In genomic region chr5:149634409-149635035, GRCm38 (mm10) we compare ENCODE assay signal across 8 mouse cellular contexts. TPM values are rescaled to one million over a fixed set of nuclear protein-coding genes. Genes with fewer than 3 reads are reported as not detected.
DNase-seq lines count a peak whose midpoint lies in the region; ATAC-seq and TF ChIP-seq lines count a peak whose summit lies in the region.

No protein-coding gene starts in this region.

- no peak for TF ChIP-seq EP300 in ES-Bruce4 (IDR thresholded peaks at IDR 0.05; ENCODE audit: insufficient read depth, low read depth, low read length)

- no peak for ATAC-seq in heart, embryonic 11.5 days (replicated peaks; ENCODE audit: insufficient number of reproducible peaks, low FRiP score, low TSS enrichment)
- no peak for ATAC-seq in forebrain, postnatal 0 days

- H3K4me1 ChIP-seq in heart, embryonic 11.5 days (ENCODE audit: control insufficient read depth, insufficient read depth, low read length): peaks cover 8% of the 10 kb centered on the region; the same call in 1 of the 2 replicates
- H3K4me1 ChIP-seq in ES-Bruce4 (ENCODE audit: control insufficient read depth, insufficient read depth, low read length): no peaks in the 10 kb centered on the region
- H3K4me1 ChIP-seq in forebrain, postnatal 0 days (ENCODE audit: insufficient read depth): peaks cover 10% of the 10 kb centered on the region; the same call in 1 of the 2 replicates

- no peak overlapping the region for H3K27ac ChIP-seq in heart, embryonic 11.5 days (ENCODE audit: low read depth, low read length)
- H3K27ac ChIP-seq in ES-Bruce4 (ENCODE audit: insufficient read depth, low read length) (no peak overlapping the region), macrophage (no peak overlapping the region)
- no peak overlapping the region for H3K27ac ChIP-seq in forebrain, postnatal 0 days (ENCODE audit: low read depth, low read length)

- DNase-seq in heart, adult 8-10 months (ENCODE audit: low spot score): no peak
- no peak for DNase-seq in forebrain, postnatal 0 days
- no peak for DNase-seq in urinary bladder, postnatal 10 days (ENCODE audit: low spot score)
- no peak for DNase-seq in retina, postnatal 1 day
- DNase-seq in cerebellum, adult 11-12 months: no peak

- H3K79me2 ChIP-seq in macrophage (ENCODE audit: inconsistent target): peaks cover 22% of the 10 kb centered on the region; the same call in 1 of the 2 replicates

- no peaks in the 10 kb centered on the region for H3K27me3 ChIP-seq in heart, embryonic 11.5 days (ENCODE audit: control insufficient read depth, insufficient read depth, low read length)
- H3K27me3 ChIP-seq in ES-Bruce4 (ENCODE audit: control insufficient read depth, insufficient read depth, low read length, poor library complexity, severe bottlenecking): no peaks in the 10 kb centered on the region
- H3K27me3 ChIP-seq in forebrain, postnatal 0 days (ENCODE audit: insufficient read depth, low read length): no peaks in the 10 kb centered on the region

- peaks cover 17% of the 10 kb centered on the region for H3K36me3 ChIP-seq in heart, embryonic 11.5 days (ENCODE audit: control insufficient read depth, insufficient read depth, low read length)
- H3K36me3 ChIP-seq in ES-Bruce4 (ENCODE audit: control insufficient read depth, insufficient read depth, low read length, poor library complexity, severe bottlenecking) (peaks cover 50% of the 10 kb centered on the region), macrophage (ENCODE audit: inconsistent target) (peaks cover 17% of the 10 kb centered on the region; the same call in 1 of the 2 replicates)
- H3K36me3 ChIP-seq in forebrain, postnatal 0 days (ENCODE audit: insufficient read depth): peaks cover 33% of the 10 kb centered on the region

- no peak for TF ChIP-seq POLR2A in ES-Bruce4 (IDR thresholded peaks at IDR 0.05; ENCODE audit: insufficient read depth, low read length)

- H3K9me3 ChIP-seq in heart, embryonic 11.5 days (replicated peaks; ENCODE audit: control insufficient read depth, low read length): no peaks in the 10 kb centered on the region
- H3K9me3 ChIP-seq in ES-Bruce4 (replicated peaks; ENCODE audit: control insufficient read depth, insufficient read depth, low read length, poor library complexity, severe bottlenecking): no peaks in the 10 kb centered on the region
- no peaks in the 10 kb centered on the region for H3K9me3 ChIP-seq in forebrain, postnatal 0 days (ENCODE audit: low read length)

- TF ChIP-seq CTCF in ES-Bruce4 (IDR thresholded peaks at IDR 0.05; ENCODE audit: low read depth, low read length): no peak
- no peak for TF ChIP-seq CTCF in forebrain, postnatal 0 days (IDR thresholded peaks at IDR 0.05; ENCODE audit: low read depth)

- 75% methylated on average over 11 of the region's 11 CpGs for WGBS in heart, embryonic 11.5 days (ENCODE audit: insufficient replicate concordance)
- 57% methylated on average over 11 of the region's 11 CpGs for WGBS in forebrain, postnatal 0 days
- WGBS in macrophage (ENCODE audit: missing documents): 88% methylated on average over 10 of the region's 11 CpGs

- peak overlapping the region; percentile 81 for H3K4me2 ChIP-seq in heart, embryonic 11.5 days
- H3K4me2 ChIP-seq in forebrain, postnatal 0 days (ENCODE audit: low read depth): peak overlapping the region; percentile 64

- peak overlapping the region; percentile 78 for H3K4me3 ChIP-seq in heart, embryonic 11.5 days (ENCODE audit: low read depth, low read length)
- peak overlapping the region; percentile 57 for H3K4me3 ChIP-seq in ES-Bruce4 (ENCODE audit: low read depth, low read length)
- peak overlapping the region; percentile 79 for H3K4me3 ChIP-seq in forebrain, postnatal 0 days (ENCODE audit: low read depth, low read length)
- H3K4me3 ChIP-seq in macrophage (ENCODE audit: inconsistent target): peak overlapping the region; percentile 69

- peak overlapping the region; percentile 82; the same call in 1 of the 2 replicates for H3K9ac ChIP-seq in heart, embryonic 11.5 days (ENCODE audit: low read depth, low read length)
- H3K9ac ChIP-seq in ES-Bruce4 (ENCODE audit: low read depth, poor library complexity, severe bottlenecking): peak overlapping the region; percentile 87
- peak overlapping the region; percentile 76 for H3K9ac ChIP-seq in forebrain, postnatal 0 days

RNA-seq across cellular contexts. Expression of gene Hsph1, which starts 1.7 kb away (rescaled TPM):
- 55.2 and 57.4 TPM in 2 replicates for polyA plus RNA-seq in heart, embryonic 11.5 days (2014; fragmentation: Nextera tagmentation; extraction: Ambion mirVana)
- total RNA-seq in heart, adult 8-10 months (2022): 10 to 100 TPM; 43.9 to 80.9 (median 65.3) TPM
- polyA plus RNA-seq in ES-Bruce4 (2011; ENCODE audit: insufficient read depth, insufficient read length, low read depth, missing spikeins) (154 and 163 TPM in 2 replicates), macrophage (2018) (16.7 to 40.2 TPM (median 31.8 TPM) in 3 replicates)
- 41.2 and 49.2 TPM in 2 replicates for total RNA-seq in forebrain, postnatal 0 days (2014; rRNA removed)
- 68.4 and 78.6 TPM in 2 replicates for polyA plus RNA-seq in forebrain, postnatal 0 days (2015; fragmentation: Nextera tagmentation; extraction: Ambion mirVana)
- total RNA-seq in macrophage (2018; cell fraction: chromatin; rRNA removed): 10 to 100 TPM in 19 of 26 experiments, 1 to 10 TPM in 7; 6.1 to 48.6 (median 13.8) TPM
- total RNA-seq in macrophage (2018; cell fraction: cytosol; rRNA removed): 10 to 100 TPM; 11.7 to 41.6 (median 24.5) TPM
- total RNA-seq in macrophage (2018; cell fraction: nucleus; rRNA removed): 10 to 100 TPM in 21 of 26 experiments, 1 to 10 TPM in 5; 3.9 to 46.6 (median 17.5) TPM

RNA-seq across cellular contexts. Expression of gene B3glct, which starts 43.5 kb away (rescaled TPM):
- 14.9 and 15.0 TPM in 2 replicates for polyA plus RNA-seq in heart, embryonic 11.5 days (2014; fragmentation: Nextera tagmentation; extraction: Ambion mirVana)
- 1 to 10 TPM; 4.1 to 8.0 (median 6.5) TPM for total RNA-seq in heart, adult 8-10 months (2022)
- polyA plus RNA-seq in ES-Bruce4 (2011; ENCODE audit: insufficient read depth, insufficient read length, low read depth, missing spikeins) (14.2 and 18.5 TPM in 2 replicates), macrophage (2018) (4.1 to 7.5 TPM (median 4.4 TPM) in 3 replicates)
- 16.5 and 19.9 TPM in 2 replicates for total RNA-seq in forebrain, postnatal 0 days (2014; rRNA removed)
- polyA plus RNA-seq in forebrain, postnatal 0 days (2015; fragmentation: Nextera tagmentation; extraction: Ambion mirVana): 12.4 and 13.1 TPM in 2 replicates
- 1 to 10 TPM in 24 of 26 experiments, under 1 TPM in 2; 0.77 to 6.7 (median 2.8) TPM for total RNA-seq in macrophage (2018; cell fraction: chromatin; rRNA removed)
- 1 to 10 TPM; 1.9 to 6.5 (median 4.1) TPM for total RNA-seq in macrophage (2018; cell fraction: cytosol; rRNA removed)
- total RNA-seq in macrophage (2018; cell fraction: nucleus; rRNA removed): 10 to 100 TPM in 1 of 26 experiments, 1 to 10 TPM in 25; 1.7 to 13.7 (median 5.6) TPM
